Mouse (Mus musculus) heart, embryonic 10.5 days (tissue): ENCODE measurements around the gene Fam129a. TPM values are rescaled to one million over a fixed set of nuclear protein-coding genes. Genes with fewer than 3 reads are reported as not detected.

Source experiments
- DNase-seq: peaks from one replicate; pipeline ENCODE4 v3.0.0-alpha.2; 2017; ENCODE audit warnings: low spot score
- H3K27ac ChIP-seq: fragments of 300-500 bp; sonication (generic); 2 replicates; pipeline ENCODE4 v1.5.1; 2016; ENCODE audit warnings: mild to moderate bottlenecking
- H3K27me3 ChIP-seq: fragments of 300-500 bp; sonication (generic); 2 replicates; pipeline ENCODE4 v1.6.1; 2016; ENCODE audit warnings: mild to moderate bottlenecking; ENCODE audit not compliant: poor library complexity, insufficient read depth, severe bottlenecking
- H3K36me3 ChIP-seq: fragments of 300-500 bp; sonication (generic); 2 replicates; pipeline ENCODE4 v1.6.1; 2016; ENCODE audit warnings: mild to moderate bottlenecking, moderate library complexity
- H3K4me1 ChIP-seq: fragments of 300-500 bp; sonication (generic); 2 replicates; pipeline ENCODE4 v1.6.1; 2016; ENCODE audit warnings: mild to moderate bottlenecking
- H3K4me3 ChIP-seq: fragments of 300-500 bp; sonication (generic); 2 replicates; pipeline ENCODE4 v1.5.1; 2016; ENCODE audit warnings: mild to moderate bottlenecking, moderate library complexity
- H3K9me3 ChIP-seq: fragments of 300-500 bp; sonication (generic); 2 replicates; pipeline ENCODE4 v1.6.1; 2016; ENCODE audit warnings: mild to moderate bottlenecking, moderate library complexity
- WGBS: fragments of 180-500 bp; shearing (Covaris S2); methylation state at CpG from one replicate; pipeline ENCODE4 v1.1.7; 2016; 5-methylcytosine and 5-hydroxymethylcytosine counted together
- polyA plus RNA-seq: library from polyadenylated mRNA; unstranded; fragments of >200 nt; fragmentation: Nextera tagmentation; extraction: Ambion mirVana; gene quantifications from 2 replicates; pipeline ENCODE4 v1.2.1, GENCODE M21; 2016

Fam129a gene
- polyA plus RNA-seq, 1 experiment from 2014 or later, result 2.0 TPM

DNA sequence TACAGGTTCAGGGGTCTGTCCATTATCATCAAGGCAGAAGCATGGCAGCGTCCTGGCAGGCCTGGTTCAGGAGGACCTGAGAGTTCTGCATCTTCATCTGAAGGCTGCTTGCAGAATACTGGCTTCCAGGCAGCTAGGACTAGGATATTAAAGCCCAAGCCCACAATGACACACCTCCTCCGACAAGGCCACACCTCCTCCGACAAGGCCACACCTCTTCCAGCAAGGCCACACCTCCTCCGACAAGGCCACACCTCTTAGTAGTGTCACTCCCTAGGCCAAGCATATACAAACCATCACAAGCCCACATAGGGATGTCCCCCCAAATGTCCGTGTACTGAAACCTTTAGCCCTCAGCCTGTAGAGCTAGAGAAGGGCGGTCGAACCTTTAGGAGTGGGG lies 2.3 kb upstream of the Fam129a start:
- WGBS, result 55% methylated on average over 7 of the region's 7 CpGs
- H3K36me3 ChIP-seq, result no peaks in the 10 kb centered on the region
- peaks cover 31% of the 10 kb centered on the region for H3K27me3 ChIP-seq
- H3K4me1 ChIP-seq, result peaks cover 17% of the 10 kb centered on the region
- DNase-seq, result no peak
- H3K27ac ChIP-seq, result no peak overlapping the region
- H3K4me3 ChIP-seq, result no peak overlapping the region
- H3K9me3 ChIP-seq, result no peaks in the 10 kb centered on the region

DNA sequence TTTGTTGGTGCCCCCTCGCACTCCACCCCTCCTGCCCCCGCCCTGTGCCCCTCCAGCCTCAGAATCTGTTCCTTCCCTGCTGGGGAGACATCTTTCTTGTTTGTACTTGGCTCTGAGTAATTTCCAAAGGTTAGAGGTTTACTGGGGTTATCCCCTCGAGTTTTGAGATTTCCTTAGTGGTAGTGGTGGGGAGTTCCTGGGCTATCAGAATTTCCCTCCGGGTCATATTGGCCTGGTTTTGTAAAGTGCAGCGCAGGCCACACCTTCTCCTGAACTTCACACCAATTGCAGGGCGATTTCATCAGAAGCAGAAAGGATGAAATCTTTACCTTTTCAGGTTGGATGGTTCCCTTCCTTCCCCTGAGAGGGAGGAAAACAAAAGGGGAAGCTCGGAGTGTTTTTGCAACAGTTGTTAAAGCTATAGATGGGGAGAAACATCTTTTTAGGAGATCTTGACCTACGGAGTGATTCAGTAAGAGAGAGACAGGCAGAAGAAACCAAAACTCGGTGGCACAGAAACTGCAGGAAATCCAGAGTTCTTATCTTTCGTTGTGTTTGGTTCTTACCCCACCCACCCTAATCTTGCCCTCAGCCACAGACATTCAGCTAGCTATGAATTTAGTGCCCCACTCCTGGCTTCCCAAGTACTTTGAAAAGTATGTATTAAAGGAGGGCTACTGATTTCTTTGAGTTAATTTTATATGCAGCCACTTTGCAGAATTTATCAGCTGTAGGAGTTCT lies 1.0 kb downstream of the Fam129a start:
- Histone ChIP-seq H3K27ac (peak overlapping the region; percentile 84), H3K4me1 (peaks cover 17% of the 10 kb centered on the region), H3K27me3 (peaks cover 31% of the 10 kb centered on the region), H3K36me3 (no peaks in the 10 kb centered on the region), H3K4me3 (peak overlapping the region; percentile 73), H3K9me3 (no peaks in the 10 kb centered on the region)
- WGBS, result 16% methylated on average over 10 of the region's 10 CpGs
- DNase-seq, result no peak

DNA sequence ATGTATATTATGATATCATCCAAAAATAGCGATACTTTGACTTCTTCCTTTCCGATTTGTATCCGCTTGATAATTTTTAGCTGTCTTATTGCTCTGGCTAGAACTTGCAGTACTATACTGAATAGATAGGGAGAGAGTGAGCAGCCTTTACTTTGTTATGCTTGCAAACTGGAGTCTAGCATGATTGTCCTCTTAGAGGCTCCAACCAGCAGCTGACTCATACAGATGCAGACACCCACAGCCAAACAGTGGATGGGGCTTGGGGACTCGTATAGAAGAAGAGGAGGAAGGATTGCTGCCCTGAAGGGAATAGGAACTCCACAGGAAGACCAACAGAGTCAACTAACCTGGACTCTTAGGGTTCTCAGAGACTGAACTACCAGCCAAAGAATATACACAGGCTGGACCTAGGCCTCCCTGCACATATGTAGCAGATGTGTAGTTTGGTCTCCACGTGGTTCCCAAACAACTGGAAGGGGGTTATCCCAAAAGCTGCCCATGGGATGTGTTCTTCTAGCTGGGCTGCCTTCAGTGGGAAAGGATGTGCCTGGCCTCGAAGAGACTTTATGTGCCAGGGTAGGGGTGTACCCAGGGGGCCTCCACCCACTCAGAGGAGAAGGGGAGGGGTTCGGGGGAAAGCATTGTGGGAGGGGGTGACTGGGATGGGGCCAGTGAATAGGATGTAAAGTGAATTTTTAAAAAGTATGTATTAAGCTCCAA lies 1.8 kb downstream of the Fam129a start:
- no peak for DNase-seq
- Histone ChIP-seq H3K4me1 (peaks cover 17% of the 10 kb centered on the region), H3K9me3 (no peaks in the 10 kb centered on the region), H3K27me3 (peaks cover 31% of the 10 kb centered on the region), H3K4me3 (no peak overlapping the region), H3K36me3 (no peaks in the 10 kb centered on the region), H3K27ac (no peak overlapping the region)
- 75% methylated on average over 7 of the region's 7 CpGs for WGBS

DNA sequence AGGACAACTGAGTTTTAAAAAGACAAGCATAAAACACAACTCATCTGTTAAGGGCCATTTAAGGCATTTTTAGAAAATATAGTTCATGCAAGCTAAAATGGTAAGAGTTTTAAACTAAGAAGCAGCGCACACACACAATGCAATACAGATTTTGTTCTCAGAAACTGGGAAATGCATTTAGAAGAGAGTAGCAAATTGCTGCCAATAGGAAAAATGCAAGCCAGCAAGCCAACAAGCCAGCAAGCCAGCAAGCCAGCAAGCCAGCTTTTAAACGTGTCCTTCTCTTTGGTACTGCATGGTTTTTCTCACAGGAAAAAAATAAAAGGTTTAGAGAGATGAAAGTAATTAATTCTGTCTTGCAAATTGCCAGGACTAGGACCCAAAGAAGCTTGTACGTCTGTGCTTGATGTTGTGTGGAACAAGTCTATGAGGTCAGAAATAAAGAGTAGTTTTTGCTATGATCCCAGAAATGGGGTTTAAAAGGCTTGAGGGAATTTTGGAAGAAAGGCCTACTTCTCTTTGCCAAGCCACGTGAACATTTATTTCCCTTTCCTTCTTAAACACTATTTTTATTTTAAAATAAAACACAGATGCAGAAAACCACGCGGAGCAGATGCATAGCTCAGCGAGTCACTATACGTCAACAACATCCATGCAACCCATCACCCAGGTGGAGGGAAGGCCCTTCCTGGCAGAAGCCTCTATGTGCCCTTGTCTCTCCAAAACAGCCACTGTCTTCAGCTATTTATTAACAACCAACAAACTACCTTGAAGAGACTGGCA lies 9.4 kb downstream of the Fam129a start:
- Histone ChIP-seq H3K9me3 (no peaks in the 10 kb centered on the region), H3K27me3 (no peaks in the 10 kb centered on the region), H3K36me3 (no peaks in the 10 kb centered on the region), H3K27ac (no peak overlapping the region), H3K4me1 (peaks cover 4% of the 10 kb centered on the region), H3K4me3 (no peak overlapping the region)
- DNase-seq, result no peak
- 80% methylated on average over 8 of the region's 8 CpGs for WGBS

DNA sequence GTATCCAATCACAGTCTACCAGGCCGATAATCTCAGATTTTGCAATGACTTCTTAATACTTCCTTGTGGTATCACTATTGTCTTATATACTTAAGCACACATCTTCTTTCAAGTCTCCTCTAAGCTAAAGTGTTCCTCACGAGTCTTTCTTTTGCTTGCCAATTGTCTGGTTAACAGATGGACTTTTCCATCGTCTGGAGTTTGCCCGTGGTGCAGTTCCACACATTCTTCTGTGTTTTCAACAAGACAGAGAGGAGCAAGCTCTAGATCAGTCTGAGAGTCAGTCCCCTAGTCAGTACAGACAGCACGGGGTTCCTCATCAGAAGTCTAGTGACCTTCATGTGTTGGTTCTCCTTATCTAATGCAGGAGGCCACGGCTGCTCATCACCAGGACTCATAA lies 10.5 kb downstream of the Fam129a start:
- WGBS, result 77% methylated on average over 6 of the region's 6 CpGs
- Histone ChIP-seq H3K27ac (no peak overlapping the region), H3K27me3 (no peaks in the 10 kb centered on the region), H3K4me3 (no peak overlapping the region), H3K36me3 (no peaks in the 10 kb centered on the region), H3K9me3 (no peaks in the 10 kb centered on the region), H3K4me1 (peaks cover 4% of the 10 kb centered on the region)
- DNase-seq, result no peak

DNA sequence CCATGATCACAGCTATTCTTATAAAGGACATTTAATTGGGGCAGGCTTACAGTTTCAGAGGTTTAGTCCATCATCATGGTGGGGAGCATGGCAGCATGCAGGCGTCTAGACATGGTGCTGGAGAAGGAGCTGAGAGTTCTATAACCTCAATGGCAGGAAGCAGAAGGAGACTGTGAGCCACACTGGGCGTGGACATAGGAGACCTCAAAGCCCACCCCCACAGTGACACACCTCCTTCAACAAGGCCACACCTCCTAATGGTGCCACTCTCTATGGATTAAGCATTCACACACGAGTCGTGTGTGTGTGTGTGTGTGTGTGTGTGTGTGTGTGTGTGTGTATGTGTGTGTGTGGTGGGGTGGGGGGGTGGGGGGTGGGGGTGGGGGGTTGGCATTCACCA lies 11.0 kb downstream of the Fam129a start:
- peaks cover 4% of the 10 kb centered on the region for H3K4me1 ChIP-seq
- 0 out of 2 replicates have a peak, but pooled peaks cover 2% of the 10 kb centered on the region for H3K27me3 ChIP-seq
- no peaks in the 10 kb centered on the region for H3K9me3 ChIP-seq
- H3K36me3 ChIP-seq, result no peaks in the 10 kb centered on the region
- no peak overlapping the region for H3K4me3 ChIP-seq
- DNase-seq, result no peak
- WGBS, result 71% methylated on average over 3 of the region's 4 CpGs
- H3K27ac ChIP-seq, result no peak overlapping the region

DNA sequence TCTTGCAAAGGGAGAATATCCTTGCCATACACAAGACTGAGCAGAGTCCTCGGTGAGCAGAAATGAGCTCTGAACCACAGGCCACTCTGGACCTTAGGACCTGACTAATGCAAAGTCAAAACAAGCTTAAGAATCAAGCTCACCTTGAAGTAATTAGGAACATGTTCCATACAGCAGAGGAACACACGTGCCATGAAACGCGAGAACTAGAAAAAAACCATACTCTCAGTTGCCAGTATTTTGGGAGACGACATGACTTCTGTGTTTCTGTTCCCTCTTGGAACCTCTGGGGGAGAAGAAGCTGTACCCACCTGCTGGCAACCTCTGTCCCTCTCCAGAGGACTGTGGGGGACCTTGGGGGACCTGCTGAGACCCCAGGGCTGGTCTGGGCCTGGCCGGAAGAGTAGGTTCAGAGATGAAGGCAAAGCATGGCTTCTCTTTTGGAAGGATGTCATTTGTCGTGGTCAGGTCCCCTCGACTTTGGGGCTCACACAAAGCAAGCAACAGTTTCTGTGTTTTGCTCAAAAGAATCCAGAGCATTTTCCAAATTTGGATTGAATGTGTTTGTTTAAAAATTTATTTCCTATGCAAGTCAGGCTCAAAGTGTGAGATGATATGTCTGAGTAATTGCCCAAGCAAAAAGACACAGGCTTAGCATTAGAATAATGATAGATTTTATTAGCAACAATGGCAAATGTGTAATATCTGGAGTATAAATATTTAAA lies 12.6 kb downstream of the Fam129a start:
- Histone ChIP-seq H3K36me3 (no peaks in the 10 kb centered on the region), H3K27me3 (0 out of 2 replicates have a peak, but pooled peaks cover 4% of the 10 kb centered on the region), H3K27ac (no peak overlapping the region), H3K9me3 (no peaks in the 10 kb centered on the region), H3K4me1 (peaks cover 4% of the 10 kb centered on the region), H3K4me3 (no peak overlapping the region)
- DNase-seq, result no peak
- 85% methylated on average over 8 of the region's 8 CpGs for WGBS

DNA sequence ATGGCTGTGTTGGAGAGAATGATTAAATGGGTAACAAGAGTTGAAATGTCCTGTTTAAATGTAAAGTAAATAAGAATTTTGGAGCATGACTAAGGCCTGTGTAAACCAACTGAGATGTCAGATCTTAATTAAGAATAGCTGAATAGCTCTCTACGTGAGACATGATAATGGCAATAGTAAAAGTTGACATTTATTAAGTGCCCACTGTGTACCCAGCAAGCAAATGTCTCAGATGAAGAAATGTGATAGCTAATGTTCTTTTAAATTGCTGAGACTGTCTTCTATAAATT lies 13.1 kb downstream of the Fam129a start:
- Histone ChIP-seq H3K9me3 (no peaks in the 10 kb centered on the region), H3K27me3 (0 out of 2 replicates have a peak, but pooled peaks cover 4% of the 10 kb centered on the region), H3K27ac (no peak overlapping the region), H3K4me1 (peaks cover 4% of the 10 kb centered on the region), H3K4me3 (no peak overlapping the region), H3K36me3 (no peaks in the 10 kb centered on the region)
- WGBS, result 78% methylated on average over 1 of the region's 1 CpGs
- no peak for DNase-seq

DNA sequence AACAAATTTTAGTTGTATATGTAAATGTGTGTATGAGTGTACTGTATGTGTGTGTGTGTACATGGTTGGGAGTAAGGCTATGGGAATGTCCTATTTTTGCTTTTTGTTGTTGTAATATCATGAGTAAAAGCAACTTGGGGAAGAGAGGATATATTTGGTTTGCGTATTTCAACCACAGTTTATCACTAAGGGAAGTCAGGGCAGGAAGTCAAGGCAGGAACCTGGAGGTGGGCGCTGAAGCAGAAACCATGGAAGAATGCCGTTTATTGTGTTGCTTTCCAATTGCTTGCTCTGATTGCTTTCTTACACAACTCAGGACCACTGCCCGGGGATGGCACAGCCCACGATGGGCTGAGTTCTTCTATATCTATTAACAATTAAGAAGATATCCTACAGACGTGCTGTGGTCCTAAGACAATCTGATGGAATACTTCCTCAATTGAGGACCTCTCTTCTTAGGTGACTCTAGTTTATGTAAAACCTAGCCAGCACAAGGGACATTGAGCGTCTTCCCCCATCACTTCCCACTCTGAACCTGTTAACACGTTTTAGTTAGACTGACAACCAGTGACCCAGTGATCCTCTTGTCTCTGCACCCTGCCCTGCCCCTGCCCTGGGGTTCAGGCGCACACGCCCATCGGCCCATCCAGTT lies 13.7 kb downstream of the Fam129a start:
- no peak for DNase-seq
- WGBS, result 53% methylated on average over 11 of the region's 11 CpGs
- Histone ChIP-seq H3K27ac (no peak overlapping the region; the same call in 1 of the 2 replicates), H3K27me3 (0 out of 2 replicates have a peak, but pooled peaks cover 4% of the 10 kb centered on the region), H3K4me1 (peaks cover 4% of the 10 kb centered on the region), H3K36me3 (no peaks in the 10 kb centered on the region), H3K4me3 (no peak overlapping the region), H3K9me3 (no peaks in the 10 kb centered on the region)

DNA sequence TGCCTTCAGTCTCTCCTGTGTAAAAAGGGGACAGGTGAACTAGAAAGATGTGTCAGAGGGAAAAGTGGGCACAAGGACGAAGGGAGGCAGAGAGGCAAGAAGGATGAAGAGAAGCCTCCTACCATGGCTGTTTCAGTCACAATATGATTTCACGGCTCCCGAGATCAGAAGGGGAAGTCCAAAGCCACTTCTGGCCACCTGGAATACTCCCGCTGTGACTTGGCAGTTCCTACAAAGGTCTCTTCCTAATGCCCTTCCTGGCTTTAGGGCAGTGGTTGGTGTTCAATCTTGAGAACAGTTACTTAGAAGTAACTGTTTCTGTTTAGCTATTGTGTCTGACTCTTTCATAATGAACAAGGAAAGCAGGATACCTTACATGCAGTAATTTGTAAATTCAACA lies 14.7 kb downstream of the Fam129a start:
- no peaks in the 10 kb centered on the region for H3K9me3 ChIP-seq
- H3K4me3 ChIP-seq, result no peak overlapping the region
- WGBS, result 71% methylated on average over 4 of the region's 4 CpGs
- no peak overlapping the region for H3K27ac ChIP-seq
- DNase-seq, result no peak
- 0 out of 2 replicates have a peak, but pooled peaks cover 4% of the 10 kb centered on the region for H3K27me3 ChIP-seq
- peaks cover 5% of the 10 kb centered on the region for H3K4me1 ChIP-seq
- no peaks in the 10 kb centered on the region for H3K36me3 ChIP-seq

DNA sequence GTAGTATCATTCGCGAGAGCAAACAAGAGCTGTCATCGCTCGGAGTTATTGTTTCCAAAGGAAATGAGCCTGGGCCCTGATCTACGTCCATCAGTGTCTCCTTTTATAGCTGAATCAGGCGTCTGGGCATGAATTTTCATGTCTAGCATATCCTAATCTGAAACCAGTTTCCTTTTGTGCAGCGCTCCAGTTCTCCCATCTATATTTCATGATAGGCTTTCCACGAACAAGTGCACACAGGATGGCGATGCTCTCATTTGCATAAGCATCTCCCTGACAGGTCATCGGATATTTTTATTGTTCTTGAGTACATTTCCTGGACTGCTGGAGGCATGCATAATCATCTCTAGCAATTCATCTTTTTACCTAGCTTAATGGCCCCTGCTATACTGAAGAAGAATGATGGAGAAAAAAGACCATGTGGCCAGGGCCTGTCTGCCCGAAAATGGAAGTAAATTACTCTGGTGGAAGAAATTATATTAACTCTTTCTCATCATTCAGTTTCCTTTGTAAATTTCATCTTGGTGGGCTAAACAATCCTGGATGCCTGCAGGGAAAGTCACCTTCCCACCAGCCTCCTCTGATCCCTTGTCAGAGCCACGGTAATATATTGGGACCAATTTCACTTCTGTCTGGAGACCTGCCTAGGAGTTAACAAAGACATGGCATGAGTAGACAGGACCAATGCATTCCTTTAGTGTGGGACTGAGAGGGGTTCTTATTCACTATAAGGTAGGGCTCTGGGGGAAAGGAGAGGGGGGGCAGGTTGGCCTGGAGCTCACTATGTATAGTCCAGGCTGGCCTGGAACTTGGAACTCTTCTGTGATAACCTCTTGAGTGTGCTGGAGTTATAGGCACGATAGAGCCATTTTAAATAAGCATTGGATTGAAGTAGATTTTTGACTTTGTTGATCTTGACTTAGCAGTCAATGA lies 21.4 kb downstream of the Fam129a start:
- Histone ChIP-seq H3K27ac (no peak overlapping the region; the same call in 1 of the 2 replicates), H3K4me3 (no peak overlapping the region), H3K36me3 (no peaks in the 10 kb centered on the region), H3K9me3 (no peaks in the 10 kb centered on the region), H3K4me1 (peaks cover 15% of the 10 kb centered on the region), H3K27me3 (no peaks in the 10 kb centered on the region)
- 67% methylated on average over 13 of the region's 13 CpGs for WGBS
- DNase-seq, result no peak
